Mouse (Mus musculus) liver, embryonic 14.5 days (tissue): ENCODE results near the gene Serpina11. TPM values are rescaled to one million over a fixed set of nuclear protein-coding genes. Genes with fewer than 3 reads are reported as not detected.

Source experiments
- ATAC-seq: fragments of 200-750 bp; cut with Nextera tagmentation; 2 replicates; pipeline ENCODE4 v1.8.0; 2017; ENCODE audit warnings: moderate number of reproducible peaks, mild to moderate bottlenecking, moderate library complexity; ENCODE audit not compliant: insufficient read depth
- DNase-seq, 3 experiments: peaks; one replicate each; pipeline ENCODE4 v3.0.0-alpha.2; 2012 to 2013; ENCODE audit warnings: low read depth in 3 of 3, low spot score in 3 of 3
- H3K27ac ChIP-seq: fragments of 300-500 bp; sonication (generic); 2 replicates; pipeline ENCODE4 v1.5.1; 2014; ENCODE audit warnings: moderate library complexity, mild to moderate bottlenecking, control low read depth, inconsistent platforms
- H3K27me3 ChIP-seq: fragments of 300-500 bp; sonication (generic); 2 replicates; pipeline ENCODE4 v1.6.1; 2014; ENCODE audit warnings: mild to moderate bottlenecking, low read length, moderate library complexity; ENCODE audit not compliant: control insufficient read depth, insufficient read depth
- H3K36me3 ChIP-seq: fragments of 300-500 bp; sonication (generic); replicated peaks from 2 replicates; pipeline ENCODE4 v1.6.1; 2014; ENCODE audit warnings: low read depth; ENCODE audit not compliant: control insufficient read depth, insufficient read depth
- H3K4me1 ChIP-seq, 2 experiments: fragments of 200-500 bp in 1 of 2; fragments of 300-500 bp in 1 of 2; sonication (generic) in 1 of 2; replicated peaks; 2 replicates each; pipeline ENCODE4 v1.6.1; 2012 to 2014; ENCODE audit warnings: antibody characterized with exemption in 1 of 2, inconsistent platforms in 1 of 2, low read length in 1 of 2; ENCODE audit not compliant: control insufficient read depth in 2 of 2, insufficient read depth in 2 of 2
- H3K4me2 ChIP-seq: fragments of 300-500 bp; sonication (generic); 2 replicates; pipeline ENCODE4 v1.6.1; 2014; ENCODE audit warnings: low read depth, mild to moderate bottlenecking, control low read depth, moderate library complexity
- H3K4me3 ChIP-seq, 2 experiments: fragments of 200-500 bp in 1 of 2; fragments of 300-500 bp in 1 of 2; sonication (generic) in 1 of 2; 2 replicates each; pipeline ENCODE4 v1.5.1; 2012 to 2014; ENCODE audit warnings: low read depth in 2 of 2, low read length in 2 of 2, mild to moderate bottlenecking in 2 of 2, control low read depth in 1 of 2, inconsistent platforms in 1 of 2, moderate library complexity in 1 of 2; ENCODE audit not compliant: insufficient read depth in 1 of 2
- H3K9ac ChIP-seq: fragments of 300-500 bp; sonication (generic); replicated peaks from 2 replicates; pipeline ENCODE4 v1.6.1; 2014; ENCODE audit warnings: mild to moderate bottlenecking, control low read depth, moderate library complexity
- H3K9me3 ChIP-seq: fragments of 300-500 bp; sonication (generic); 2 replicates; pipeline ENCODE4 v1.6.1; 2016; ENCODE audit warnings: low read length, mixed read lengths; ENCODE audit not compliant: control insufficient read depth
- CTCF ChIP-seq: IDR thresholded peaks from 2 replicates; pipeline ENCODE4 v1.5.1; 2016; ENCODE audit warnings: antibody characterized with exemption, low read depth, control low read depth
- EP300 ChIP-seq: IDR thresholded peaks from 2 replicates; pipeline ENCODE4 v1.6.1; 2016; ENCODE audit warnings: antibody characterized with exemption, low read depth
- WGBS: fragments of 180-500 bp; shearing (Covaris S2); extraction: QIAGEN DNeasy Blood & Tissue Kit; methylation state at CpG from one replicate; pipeline ENCODE4 v1.1.7; 2014; ENCODE audit not compliant: insufficient replicate concordance; 5-methylcytosine and 5-hydroxymethylcytosine counted together
- polyA plus RNA-seq, 2 experiments: library from polyadenylated mRNA; depleted of rRNA in 1 of 2; stranded (reverse) in 1 of 2; unstranded in 1 of 2; fragments of >200 nt; fragmentation: Nextera tagmentation in 1 of 2; extraction: Ambion mirVana in 1 of 2; gene quantifications; 2 replicates each; pipeline versions ENCODE4 v1.2.1 to v1.2.3; 2012 to 2014

The Serpina11 gene
- polyA plus RNA-seq (2012; rRNA removed) (7.0 and 7.7 TPM in 2 replicates), polyA plus RNA-seq (2014; fragmentation: Nextera tagmentation; extraction: Ambion mirVana) (7.2 and 11.4 TPM in 2 replicates)

GRCm38 (mm10) chr12:103989857-103990256 is at the start of gene Serpina11:
Serpina11 (minus strand) TSS chr12:103989957.
- Histone ChIP-seq H3K36me3 (no peaks in the 10 kb centered on the region), H3K27ac (peak within 1 kb of the TSS; percentile 28; the same call in 1 of the 2 replicates), H3K4me1 (peaks cover 0 to 10% of the 10 kb centered on the region in 2 experiments; a peak in 2 of 4 replicates), H3K27me3 (no peaks in the 10 kb centered on the region), H3K9ac (no peak within 1 kb of the TSS), H3K4me2 (no peak within 1 kb of the TSS), H3K9me3 (no peaks in the 10 kb centered on the region), H3K4me3 (no peak within 1 kb of the TSS)
- ATAC-seq (no peak), DNase-seq (no peak)
- TF ChIP-seq EP300 (no peak), CTCF (no peak)
- 69% methylated on average over 6 of the region's 6 CpGs for WGBS

GRCm38 (mm10) chr12:104038181-104038580 is 48.4 kb upstream of the Serpina11 start:
- ATAC-seq, result no peak
- H3K4me1 ChIP-seq, result peaks cover 0 to 5% of the 10 kb centered on the region in 2 experiments; a peak in 2 of 4 replicates

GRCm38 (mm10) chr12:104033752-104034151 is 44.0 kb upstream of the Serpina11 start:
- TF ChIP-seq EP300 (no peak), CTCF (no peak)
- no peak for ATAC-seq
- no peak overlapping the region for H3K4me2 ChIP-seq
- DNase-seq, result no peak
- H3K9ac ChIP-seq, result no peak overlapping the region
- no peaks in the 10 kb centered on the region for H3K27me3 ChIP-seq
- no peaks in the 10 kb centered on the region; a peak in 1 of 4 replicates for H3K4me1 ChIP-seq
- WGBS, result 91% methylated on average over 1 of the region's 1 CpGs
- no peaks in the 10 kb centered on the region for H3K36me3 ChIP-seq
- H3K27ac ChIP-seq, result no peak overlapping the region
- H3K9me3 ChIP-seq, result no peaks in the 10 kb centered on the region; the same call in 1 of the 2 replicates
- H3K4me3 ChIP-seq, result no peak overlapping the region

More at GRCm38 (mm10) chr12:104038181-104038580, 48.4 kb upstream of the Serpina11 start:
- DNase-seq, result no peak
- Histone ChIP-seq H3K4me3 (no peak overlapping the region), H3K9me3 (no peaks in the 10 kb centered on the region; the same call in 1 of the 2 replicates), H3K9ac (no peak overlapping the region), H3K27ac (no peak overlapping the region), H3K4me2 (no peak overlapping the region), H3K36me3 (no peaks in the 10 kb centered on the region), H3K27me3 (no peaks in the 10 kb centered on the region)
- TF ChIP-seq EP300, result no peak
- TF ChIP-seq CTCF, result no peak
- 69% methylated on average over 7 of the region's 7 CpGs for WGBS

GRCm38 (mm10) chr12:104029986-104030385 is 40.2 kb upstream of the Serpina11 start:
- Histone ChIP-seq H3K36me3 (no peaks in the 10 kb centered on the region), H3K4me3 (no peak overlapping the region), H3K27me3 (no peaks in the 10 kb centered on the region), H3K9ac (no peak overlapping the region), H3K27ac (no peak overlapping the region), H3K9me3 (no peaks in the 10 kb centered on the region), H3K4me1 (no peaks in the 10 kb centered on the region; a peak in 1 of 4 replicates), H3K4me2 (no peak overlapping the region)
- DNase-seq (no peak), ATAC-seq (no peak)
- WGBS, result 32% methylated on average over 8 of the region's 8 CpGs
- TF ChIP-seq CTCF (peak; percentile 70), EP300 (no peak)

- TF ChIP-seq CTCF, result no peak
- no peak for TF ChIP-seq EP300
Observed at GRCm38 (mm10) chr12:104015280-104015679, 25.5 kb upstream of the Serpina11 start.

More at GRCm38 (mm10) chr12:104015280-104015679, 25.5 kb upstream of the Serpina11 start:
- Histone ChIP-seq H3K4me3 (no peak overlapping the region), H3K9ac (no peak overlapping the region), H3K4me2 (no peak overlapping the region), H3K4me1 (no peaks in the 10 kb centered on the region), H3K27me3 (no peaks in the 10 kb centered on the region), H3K9me3 (no peaks in the 10 kb centered on the region; the same call in 1 of the 2 replicates), H3K27ac (no peak overlapping the region), H3K36me3 (no peaks in the 10 kb centered on the region)
- DNase-seq (no peak), ATAC-seq (no peak)
- WGBS, result 65% methylated on average over 3 of the region's 3 CpGs
